Mouse (Mus musculus): Measurements from ENCODE around the gene 9330182L06Rik.

GRCm38 (mm10) chr5:9345625-9346024, 79.7 kb downstream of the 9330182L06Rik start:
- TF ChIP-seq CTCF (IDR thresholded peaks at IDR 0.05; ENCODE audit: low read depth) (no peak), EP300 (IDR thresholded peaks at IDR 0.05; ENCODE audit: low read depth) (no peak)

All from liver, embryonic 14.5 days (tissue).